Mouse (Mus musculus) cerebellum, adult (tissue): ENCODE measurements at regions not wholly inside any gene's neighbourhood (a gene's known extent, or its start where the extent isn't known, plus 50 kb on each side); places are given as distances from the start of the nearest gene placed in this dataset.

Experiments used
- ATAC-seq: cut with Nextera tagmentation; 2 replicates; pipeline ENCODE4 v1.9.2; 2017; ENCODE audit warnings: mild to moderate bottlenecking, moderate library complexity, mixed read lengths; ENCODE audit not compliant: insufficient number of reproducible peaks, low FRiP score, low TSS enrichment

DNA sequence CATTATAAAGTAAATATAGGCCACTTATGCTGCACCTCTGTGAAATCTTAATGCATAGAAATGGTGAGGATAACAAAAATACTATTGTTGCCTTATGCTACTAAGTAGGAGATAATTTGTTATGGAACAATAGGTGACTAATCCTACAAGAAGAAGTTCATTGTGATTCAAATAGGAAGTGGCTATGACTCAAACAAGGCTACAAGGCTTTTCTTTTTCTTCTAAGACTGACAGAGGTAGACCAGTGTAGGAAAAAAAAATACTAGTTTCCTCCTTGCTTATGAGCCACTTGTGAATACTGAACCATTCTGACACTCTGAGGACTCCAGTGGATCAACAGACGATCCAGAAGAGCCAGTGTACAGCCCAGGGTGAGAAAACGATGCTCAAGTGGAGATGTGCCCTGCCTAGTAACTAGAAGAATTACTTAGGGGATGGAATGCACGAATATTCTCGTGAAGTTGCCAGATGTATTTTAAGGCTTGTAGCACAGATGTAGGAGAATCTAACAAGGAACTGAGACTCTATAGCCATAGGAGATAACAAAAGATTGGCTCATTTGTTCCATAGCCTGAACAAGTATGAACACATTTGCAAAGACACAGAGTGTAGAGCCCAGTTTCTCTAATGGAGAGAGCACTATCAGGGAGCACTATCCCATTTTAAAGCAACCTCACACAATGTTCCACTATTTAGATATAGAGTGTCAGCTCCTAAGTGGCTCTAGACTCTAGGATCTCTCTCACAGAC, 60.3 kb downstream of the Fzd1 start:
- no peak for ATAC-seq

DNA sequence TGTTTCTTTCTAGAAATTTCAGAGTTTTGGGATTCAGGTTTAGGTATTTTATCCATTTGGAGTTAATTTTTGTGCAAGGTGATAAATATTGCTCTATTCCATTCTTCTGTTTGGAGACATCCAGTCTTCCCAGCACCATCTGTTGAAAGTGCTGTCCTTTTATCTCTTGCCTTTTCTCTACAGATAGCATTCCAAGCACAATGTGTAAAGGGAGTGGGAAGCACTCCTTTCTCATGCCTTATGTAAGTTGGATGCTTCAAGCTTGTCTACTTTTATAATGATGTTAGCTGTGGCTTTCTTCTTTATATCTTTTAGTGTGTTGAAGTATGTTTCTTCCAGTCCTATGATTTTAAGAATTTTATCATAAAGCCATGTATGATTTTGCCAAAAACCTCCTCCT, 61.1 kb downstream of the Fzd1 start:
- ATAC-seq = no peak

DNA sequence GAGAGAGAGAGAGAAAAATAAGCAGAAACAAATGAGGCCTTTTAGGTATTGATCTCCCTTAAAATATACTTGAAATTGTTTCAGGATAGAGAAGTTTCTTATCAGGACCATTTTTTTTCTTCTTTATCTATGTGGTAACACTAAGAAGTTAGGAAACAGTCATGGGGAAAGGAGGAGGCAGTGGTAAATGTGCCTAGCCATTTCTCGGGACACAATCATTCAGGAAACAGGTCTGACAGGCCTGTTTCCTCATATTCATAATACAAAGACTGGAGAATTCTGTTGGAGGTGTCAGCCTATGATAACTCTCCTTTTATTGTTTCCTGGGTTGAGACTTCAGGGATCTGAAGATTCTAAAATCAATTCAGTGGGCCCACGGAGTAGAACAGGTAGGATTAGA, 68.7 kb downstream of the Fzd1 start:
- no peak for ATAC-seq

DNA sequence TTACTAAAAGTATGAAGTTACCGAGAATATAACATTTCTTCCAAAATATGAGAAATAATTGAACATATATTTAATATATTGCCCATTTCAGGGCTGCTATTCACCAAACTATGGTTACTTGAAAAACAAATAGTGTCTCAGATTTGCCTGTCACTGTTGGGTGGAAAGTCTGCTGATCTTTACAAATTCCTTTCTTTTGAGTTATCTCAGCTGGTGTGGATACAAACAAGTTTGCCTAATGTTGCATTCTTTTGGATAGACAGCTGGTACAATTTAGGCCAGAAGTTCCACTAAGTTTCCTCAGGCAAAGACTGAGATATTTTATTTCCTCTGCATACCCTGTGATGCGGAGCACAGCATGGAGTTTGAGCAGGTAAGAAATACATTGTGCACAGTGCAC, 82.5 kb downstream of the Fzd1 start:
- ATAC-seq = no peak

DNA sequence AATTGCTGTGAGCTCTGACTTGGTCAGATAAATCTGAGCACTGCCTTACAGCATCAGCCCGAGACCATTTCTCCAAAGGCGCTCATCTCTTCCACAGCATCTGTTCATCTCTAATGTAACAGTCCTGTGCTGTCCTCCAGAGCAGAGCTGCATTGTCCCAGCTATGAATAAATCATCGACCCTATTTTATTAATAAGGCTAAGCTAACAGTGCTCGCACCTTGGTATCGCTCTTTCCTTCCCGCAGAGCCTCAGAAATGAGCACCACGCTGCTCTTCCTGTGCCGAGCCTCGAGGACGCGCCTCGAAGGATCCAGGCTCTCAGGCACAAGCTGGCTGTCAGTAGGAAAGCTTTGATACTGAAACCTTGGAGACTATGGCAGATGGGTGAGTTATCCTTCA, 91.5 kb downstream of the Fzd1 start:
- ATAC-seq = no peak; the same call in 1 of the 2 replicates

DNA sequence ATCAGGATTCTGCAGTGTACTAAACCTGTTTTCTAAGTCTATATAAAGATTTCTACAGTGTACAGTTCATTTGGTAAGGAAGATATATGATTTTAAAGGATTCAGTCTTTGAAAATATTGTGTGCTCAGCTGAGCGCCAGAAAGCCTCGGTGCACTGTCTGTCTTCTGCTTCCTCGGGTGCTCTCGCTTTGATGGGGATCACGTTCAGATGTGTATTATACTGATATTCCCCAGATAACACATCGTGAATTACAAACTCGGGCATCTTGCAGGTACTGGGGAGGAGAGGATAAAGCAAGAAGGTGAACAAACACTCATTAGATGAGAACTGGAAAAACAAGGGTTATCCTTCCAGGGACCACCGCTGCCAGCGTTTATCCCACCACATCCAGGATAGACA, 91.9 kb downstream of the Fzd1 start:
- no peak for ATAC-seq

DNA sequence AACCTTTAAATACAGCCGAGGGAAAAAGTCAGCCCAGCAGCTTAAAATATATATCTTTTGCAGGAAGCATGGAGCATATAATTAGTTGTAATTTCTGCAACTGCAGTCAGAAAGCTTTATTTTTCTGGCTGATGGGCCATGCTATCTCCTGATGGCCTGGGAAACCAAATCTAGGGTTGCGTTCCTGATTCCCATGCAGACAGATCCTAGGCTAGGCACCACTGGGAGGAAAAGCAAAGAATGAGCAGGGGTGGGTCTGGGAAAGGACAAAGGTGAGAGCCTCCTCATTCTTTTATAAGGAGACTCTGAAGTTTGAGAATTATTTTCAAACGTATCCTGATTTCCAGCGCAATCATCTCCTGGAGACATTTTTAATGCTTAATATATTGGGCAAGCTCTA, 92.9 kb downstream of the Fzd1 start:
- no peak for ATAC-seq

DNA sequence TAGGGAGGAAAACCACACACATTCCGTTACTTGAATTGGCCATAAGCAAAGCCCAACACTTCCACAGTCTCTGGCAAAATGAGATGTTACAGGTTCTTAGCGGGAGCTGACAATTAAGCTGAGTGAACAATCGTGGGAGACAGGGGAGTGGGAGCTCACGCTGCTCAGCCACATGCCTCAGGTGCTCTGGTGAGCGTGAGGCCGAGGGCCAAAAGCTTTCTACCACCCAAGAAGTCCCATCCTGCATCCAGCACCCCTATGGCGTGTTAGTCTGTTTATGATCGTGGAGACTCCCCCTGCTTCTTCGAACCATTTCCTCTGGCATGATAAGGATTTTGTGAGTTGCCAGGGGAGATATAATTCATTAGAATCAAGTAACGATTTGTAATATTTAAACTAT, 93.3 kb downstream of the Fzd1 start:
- ATAC-seq = peak; percentile 68

DNA sequence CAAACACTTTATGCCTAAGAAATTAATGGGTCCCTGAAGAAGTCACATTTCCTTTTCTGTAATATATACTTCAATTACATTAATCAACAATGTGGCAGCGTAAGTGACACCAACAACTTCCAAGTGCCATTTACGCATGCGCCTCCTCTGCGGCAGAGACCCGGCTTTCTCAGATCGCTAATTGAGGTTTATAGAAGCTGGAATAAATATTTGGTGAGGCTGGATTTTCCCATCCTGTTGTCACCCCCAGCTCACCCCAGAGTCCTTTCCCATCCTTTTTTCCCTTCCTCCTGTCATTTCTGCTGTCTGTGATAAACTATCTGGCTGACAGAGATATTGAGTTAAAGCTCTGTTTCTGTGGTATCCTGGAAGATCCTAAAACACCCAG, 95.6 kb downstream of the Fzd1 start:
- ATAC-seq = no peak

DNA sequence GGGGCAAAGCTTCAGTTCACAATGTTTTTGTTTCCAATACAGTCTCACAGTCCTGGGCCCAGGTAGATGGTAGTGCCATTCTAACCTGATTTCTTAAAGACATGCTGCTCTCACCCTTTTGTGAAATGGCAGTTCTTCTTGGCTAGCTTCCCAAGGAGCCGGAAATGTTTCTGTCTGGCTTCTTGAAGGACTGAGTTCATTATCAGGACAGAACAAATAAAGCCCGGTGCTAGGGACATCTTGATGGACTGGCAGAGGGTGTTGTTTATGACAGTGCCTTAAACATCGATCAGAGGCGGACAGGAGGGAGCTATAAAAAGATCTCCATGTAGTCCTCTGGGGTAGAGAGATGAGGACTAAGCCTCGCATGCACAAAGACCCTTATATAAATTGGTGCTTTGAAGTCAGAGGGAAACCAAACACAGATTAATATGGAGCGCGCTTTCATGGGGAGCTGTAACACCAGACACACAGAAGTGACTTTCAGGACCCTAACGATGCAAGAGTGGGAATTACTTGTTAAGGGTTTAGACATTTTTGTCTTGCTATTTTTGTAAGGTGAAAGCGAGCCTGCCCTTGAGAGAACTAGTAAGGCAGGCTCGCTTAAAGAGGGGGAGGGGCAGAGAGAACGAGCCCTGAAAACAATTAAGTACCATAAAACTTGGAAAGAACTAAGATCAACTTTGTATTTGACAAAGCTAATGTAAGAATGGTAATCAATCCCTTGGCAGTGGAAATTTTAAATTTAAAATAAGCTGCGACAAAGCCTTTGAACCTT, 96.2 kb downstream of the Fzd1 start:
- no peak for ATAC-seq

DNA sequence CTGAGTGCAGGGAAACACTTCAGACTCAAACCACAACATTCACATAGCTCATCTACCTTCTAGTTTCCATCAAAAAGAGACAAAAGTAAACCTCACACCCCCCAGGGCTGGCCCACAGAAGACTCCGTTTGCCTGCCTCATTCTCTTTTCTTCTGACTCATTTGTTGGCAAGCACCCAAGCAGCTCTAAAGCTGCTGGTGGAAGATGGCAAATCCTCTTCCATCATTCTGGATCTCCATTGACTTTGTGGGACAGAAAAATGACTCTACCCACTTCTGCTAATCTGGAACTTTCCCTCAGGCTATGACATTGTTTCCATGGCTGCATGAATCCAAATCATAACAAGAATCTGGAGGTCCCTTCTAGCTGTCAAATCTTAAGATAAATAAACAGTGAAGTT, 99.9 kb downstream of the Fzd1 start:
- no peak for ATAC-seq

DNA sequence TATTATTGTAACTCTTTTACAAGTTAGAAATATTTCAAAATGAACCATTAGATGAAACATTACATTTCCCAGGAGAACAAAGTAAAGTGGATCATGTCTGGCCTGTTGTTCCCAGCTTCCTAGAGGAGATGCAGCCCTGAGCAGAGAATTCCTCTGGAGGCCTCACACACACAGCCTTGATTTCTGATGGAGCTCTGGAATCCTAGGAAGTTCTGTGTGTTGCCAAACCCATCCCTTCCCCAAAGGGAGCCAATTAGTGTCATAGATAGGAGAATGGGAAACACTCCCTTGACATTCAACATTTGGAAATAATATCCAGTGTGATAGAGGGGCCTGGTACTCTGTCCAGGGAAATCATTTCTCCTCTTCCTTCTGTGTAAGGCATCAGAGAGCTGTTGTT, 103.6 kb downstream of the Fzd1 start:
- ATAC-seq = no peak

DNA sequence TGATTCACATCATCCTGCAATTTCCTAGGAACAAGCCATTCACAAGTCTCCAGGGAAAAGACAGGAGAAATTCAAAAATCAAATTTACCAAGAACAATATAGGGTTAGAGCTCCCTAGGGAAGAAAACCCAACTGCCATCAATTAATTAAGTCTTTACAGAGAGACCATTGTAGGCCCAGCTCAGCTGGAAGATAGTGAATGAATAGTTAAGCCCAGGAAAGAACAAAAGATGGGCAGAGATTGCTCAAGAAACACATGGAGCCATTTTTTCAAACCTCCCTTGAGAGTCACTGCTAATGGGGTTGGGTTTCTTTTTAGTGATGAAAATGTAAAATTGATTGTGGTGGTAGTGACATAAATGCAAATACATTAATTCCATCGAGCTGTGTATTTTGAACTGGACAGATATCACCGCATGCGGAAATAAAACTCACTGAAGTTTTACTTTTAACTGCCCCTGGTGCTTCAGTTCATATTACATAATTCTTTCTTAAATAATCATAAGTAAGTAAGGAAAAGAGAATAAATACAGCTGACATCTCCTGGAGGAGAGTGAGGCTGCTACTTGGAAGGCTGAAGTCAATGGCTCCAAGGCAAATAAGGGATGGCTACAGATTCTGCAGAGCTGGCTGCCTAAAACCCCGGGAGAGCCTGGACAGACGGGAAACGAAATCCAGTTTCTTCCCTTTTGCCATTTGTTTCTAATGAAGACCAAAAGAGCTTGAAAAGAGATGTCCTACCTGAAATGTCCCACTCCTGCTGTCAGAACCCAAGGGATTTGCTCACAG, 106.5 kb downstream of the Fzd1 start:
- ATAC-seq = no peak

DNA sequence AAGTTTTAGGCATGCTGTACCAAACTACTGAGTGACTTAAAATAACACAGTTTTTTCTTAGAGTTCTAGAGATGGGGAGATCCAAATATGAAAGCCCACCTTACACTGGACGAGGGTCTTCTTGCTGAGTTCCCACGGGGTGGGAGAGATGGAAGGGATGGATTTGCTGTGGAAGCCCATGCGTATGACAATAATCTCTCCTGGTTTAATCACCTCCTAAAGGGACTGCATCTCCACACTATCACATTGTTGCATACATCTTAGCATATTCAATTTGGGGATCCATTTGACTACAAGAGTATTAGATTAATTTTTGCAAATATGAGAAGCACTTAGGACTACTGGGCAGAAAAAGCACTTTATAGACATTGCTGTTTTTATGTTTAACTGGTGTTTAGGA, 107.1 kb downstream of the Fzd1 start:
- no peak for ATAC-seq

DNA sequence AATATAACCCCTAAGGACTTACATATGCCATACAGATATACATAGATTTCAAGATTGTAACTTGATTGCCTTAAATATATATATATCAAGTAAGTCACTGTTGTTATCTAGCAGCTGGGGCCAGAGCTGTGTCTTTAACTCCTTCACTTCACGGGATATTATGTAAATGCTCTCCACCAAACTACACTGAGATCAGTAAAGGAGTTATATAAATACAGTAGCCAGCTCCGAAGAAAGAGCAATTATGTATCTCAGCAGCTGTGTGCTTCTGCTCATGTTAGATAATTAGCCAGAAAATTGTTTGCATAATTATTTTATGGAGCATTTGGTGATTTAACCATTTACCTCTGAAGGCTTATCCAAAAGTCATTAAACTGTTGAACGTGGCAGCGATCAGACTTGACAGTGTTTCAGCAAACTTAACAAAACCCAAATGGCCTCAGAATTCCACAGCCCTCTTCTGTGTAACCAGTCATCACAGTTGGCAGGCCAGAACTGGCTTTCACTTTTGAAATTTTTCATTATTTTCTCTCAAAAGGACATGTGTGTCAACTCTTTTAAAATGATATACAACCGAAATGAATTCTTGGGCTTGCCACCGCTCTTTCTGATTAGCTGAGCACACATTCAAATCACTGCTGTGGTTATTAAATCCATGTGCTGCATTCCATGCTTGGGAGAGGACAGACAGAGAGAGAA, 107.8 kb downstream of the Fzd1 start:
- no peak for ATAC-seq

DNA sequence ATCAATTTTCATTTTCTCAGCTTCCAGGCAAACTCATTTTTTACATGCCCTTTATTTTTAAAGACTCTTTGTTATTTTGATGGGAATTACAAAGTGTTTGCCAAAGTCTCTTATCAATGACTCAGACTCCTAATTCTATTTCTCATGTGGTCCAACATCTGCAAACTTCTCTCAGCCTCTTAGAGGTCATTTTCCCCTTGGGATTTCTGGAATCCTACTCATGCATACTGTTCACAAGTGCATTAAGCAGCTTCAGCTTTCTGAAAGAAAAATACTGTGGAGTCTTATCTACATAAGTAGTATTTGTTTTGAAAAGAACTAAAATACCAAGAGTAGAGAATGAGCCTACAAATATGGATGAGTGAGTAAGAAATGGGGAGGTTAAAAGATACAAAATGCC, 116.8 kb downstream of the Fzd1 start:
- ATAC-seq = no peak

DNA sequence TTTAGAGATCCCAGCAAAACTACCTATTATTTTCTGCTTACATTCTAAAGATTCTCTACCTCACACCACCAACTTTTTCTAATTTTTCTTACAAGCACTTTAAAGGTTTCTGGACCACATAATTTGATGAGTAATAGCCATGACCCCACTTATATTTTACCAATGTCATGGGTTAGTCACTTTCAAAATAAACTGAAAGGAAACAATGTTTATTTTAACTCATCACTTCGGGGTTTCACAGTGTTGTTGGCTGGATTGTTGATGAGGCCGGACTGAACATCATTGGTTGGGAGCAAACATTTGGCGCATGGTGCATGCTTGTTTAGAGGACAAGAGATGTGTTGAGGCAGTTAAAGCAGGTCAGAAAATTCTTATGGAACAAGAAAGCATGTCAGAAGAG, 124.1 kb downstream of the Fzd1 start:
- ATAC-seq = no peak

DNA sequence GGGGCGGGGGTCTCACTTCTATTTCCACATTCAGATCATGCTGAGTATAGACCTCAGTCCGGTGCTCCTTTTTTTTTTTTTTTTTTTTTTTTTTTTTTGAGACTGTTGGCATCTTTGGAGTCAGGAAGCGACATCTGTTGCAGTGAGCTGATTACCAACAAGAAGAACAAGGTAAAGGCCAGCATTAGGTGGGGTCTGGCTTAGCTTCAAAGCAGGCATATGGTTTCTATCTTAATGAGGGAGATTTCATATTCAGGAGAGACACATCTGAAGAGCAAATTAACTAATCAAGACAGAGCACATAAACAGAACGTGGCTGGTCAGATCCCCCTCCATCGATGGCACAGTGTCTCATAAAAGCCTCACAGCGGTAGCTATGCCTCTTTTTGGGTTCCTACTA, 132.6 kb downstream of the Fzd1 start:
- ATAC-seq = no peak; the same call in 1 of the 2 replicates

DNA sequence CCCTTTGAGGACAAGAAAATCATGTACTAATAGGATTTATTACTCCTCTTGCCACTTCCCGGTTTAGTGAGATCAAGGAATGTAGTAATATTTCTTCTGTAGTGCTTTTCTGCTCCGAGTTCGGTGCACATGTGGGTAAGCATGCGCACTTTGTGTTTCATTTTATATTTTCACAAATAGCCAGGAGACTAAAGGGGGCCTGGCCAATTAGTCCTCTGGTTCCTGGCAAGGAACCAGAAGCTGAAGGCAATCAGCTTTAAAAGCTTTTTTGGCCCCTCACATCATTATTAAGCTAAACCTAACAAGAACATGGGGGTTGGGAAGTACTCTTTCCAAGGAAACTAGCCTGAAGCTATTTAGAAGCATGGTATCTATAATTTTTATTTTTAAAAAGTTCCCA, 134.2 kb downstream of the Fzd1 start:
- ATAC-seq = no peak

DNA sequence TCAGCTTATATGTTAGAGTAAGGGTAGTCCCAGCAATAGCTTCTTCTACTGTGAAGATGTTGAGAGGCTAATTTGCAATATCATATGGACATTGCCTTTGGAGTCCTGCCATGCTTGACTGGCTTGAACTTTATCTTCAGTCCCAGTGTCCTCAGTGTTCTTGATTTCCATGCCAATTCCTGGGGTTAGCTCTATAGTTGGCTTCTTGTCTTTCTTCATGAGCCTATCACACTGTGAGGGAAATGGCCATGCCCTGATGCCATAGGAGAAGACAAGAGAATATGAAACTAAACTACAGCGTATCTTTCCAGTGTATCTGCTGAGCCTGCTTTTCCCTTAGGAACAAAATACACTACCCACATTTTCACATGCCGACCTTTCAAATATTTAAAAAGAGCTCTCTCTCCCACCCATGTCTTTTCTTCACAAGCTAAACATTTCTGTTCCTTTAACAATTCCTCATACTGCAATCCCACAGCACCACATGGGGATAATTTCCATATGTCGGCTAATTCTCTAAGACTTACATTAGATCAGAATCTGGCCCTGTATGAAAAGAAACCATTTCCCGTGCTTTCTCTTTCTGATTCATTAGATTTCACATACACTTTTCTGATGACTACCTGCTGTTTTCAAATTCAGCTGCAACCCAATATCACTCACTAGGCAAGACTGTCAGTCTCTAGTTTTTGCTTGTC, 137.2 kb downstream of the Fzd1 start:
- peak; percentile 62; the same call in 1 of the 2 replicates for ATAC-seq
